Mouse (Mus musculus): ENCODE results near the gene Kansl3. TPM values are rescaled to one million over a fixed set of nuclear protein-coding genes. Genes with fewer than 3 reads are reported as not detected.

Gene Kansl3
- polyA plus RNA-seq, 1 experiment from 2014 or later = 35.9 TPM

DNA sequence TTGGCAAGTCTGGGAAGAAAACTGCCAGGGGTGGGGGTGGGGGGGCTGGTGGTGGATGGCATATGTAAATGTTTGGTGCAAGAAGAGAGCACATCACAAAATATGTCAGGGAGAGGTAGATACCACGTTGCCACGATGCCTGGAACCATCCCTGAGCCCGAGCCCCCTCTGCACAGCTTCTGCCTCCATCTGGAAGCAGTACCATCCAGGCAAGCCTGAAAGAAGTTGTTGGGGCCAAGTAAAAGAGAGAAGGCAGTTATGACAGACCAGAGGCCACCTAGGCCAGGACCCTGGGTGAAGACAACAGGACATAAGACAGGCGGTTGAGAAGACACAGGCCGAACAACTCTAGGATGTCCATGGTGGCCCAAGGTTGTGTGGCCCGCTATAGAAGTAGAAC lies 68.5 kb downstream of the Kansl3 start:
- H3K4me1 ChIP-seq (replicated peaks) = peaks cover 6% of the 10 kb centered on the region
- no peak overlapping the region for H3K9ac ChIP-seq
- no peak overlapping the region for H3K4me2 ChIP-seq
- H3K27me3 ChIP-seq = peaks cover 50% of the 10 kb centered on the region
- H3K4me3 ChIP-seq = no peak overlapping the region
- H3K27ac ChIP-seq = no peak overlapping the region
- no peak for ATAC-seq (ENCODE audit: low FRiP score)
- 92% methylated on average over 6 of the region's 6 CpGs for WGBS
- no peaks in the 10 kb centered on the region for H3K9me3 ChIP-seq
- H3K36me3 ChIP-seq = no peaks in the 10 kb centered on the region

DNA sequence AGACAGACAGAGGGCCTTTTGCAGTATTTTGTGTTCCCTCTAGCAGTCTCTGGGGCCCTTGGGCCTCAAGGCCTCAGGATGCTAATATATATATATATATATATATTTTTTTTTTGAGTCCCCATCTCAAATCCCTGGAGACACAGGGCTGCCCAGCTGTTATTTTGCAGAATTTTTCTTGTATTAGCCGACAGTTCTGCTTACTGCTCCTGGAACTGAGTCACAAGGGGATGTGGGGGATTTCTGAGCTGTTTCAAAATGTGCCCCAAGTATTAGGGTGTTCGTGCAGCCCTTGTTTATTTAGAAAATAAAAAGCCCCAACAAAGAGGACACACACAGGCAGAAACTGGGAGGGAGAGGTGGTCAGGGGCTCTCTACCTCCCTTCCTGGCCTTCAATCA lies 69.3 kb downstream of the Kansl3 start:
- Histone ChIP-seq H3K4me3 (no peak overlapping the region), H3K4me1 (replicated peaks) (peaks cover 6% of the 10 kb centered on the region), H3K36me3 (no peaks in the 10 kb centered on the region), H3K27ac (no peak overlapping the region), H3K9me3 (no peaks in the 10 kb centered on the region), H3K9ac (no peak overlapping the region), H3K4me2 (no peak overlapping the region), H3K27me3 (peaks cover 49% of the 10 kb centered on the region)
- 65% methylated on average over 2 of the region's 2 CpGs for WGBS
- ATAC-seq (ENCODE audit: low FRiP score) = no peak

GRCm38 (mm10) chr1:36299126-36299525 lies 69.9 kb downstream of the Kansl3 start:
- Histone ChIP-seq H3K27ac (no peak overlapping the region), H3K4me1 (replicated peaks) (peaks cover 6% of the 10 kb centered on the region), H3K36me3 (no peaks in the 10 kb centered on the region), H3K9ac (no peak overlapping the region), H3K4me3 (no peak overlapping the region), H3K9me3 (no peaks in the 10 kb centered on the region), H3K27me3 (peaks cover 45% of the 10 kb centered on the region), H3K4me2 (no peak overlapping the region)
- 30% methylated on average over 13 of the region's 13 CpGs for WGBS
- no peak for ATAC-seq (ENCODE audit: low FRiP score)

GRCm38 (mm10) chr1:36298107-36298506 lies 70.9 kb downstream of the Kansl3 start:
- Histone ChIP-seq H3K36me3 (no peaks in the 10 kb centered on the region), H3K27ac (no peak overlapping the region), H3K27me3 (peaks cover 42% of the 10 kb centered on the region), H3K4me2 (no peak overlapping the region), H3K9ac (no peak overlapping the region), H3K9me3 (no peaks in the 10 kb centered on the region), H3K4me1 (replicated peaks) (peaks cover 4% of the 10 kb centered on the region), H3K4me3 (no peak overlapping the region)
- ATAC-seq (ENCODE audit: low FRiP score) = no peak
- 78% methylated on average over 4 of the region's 4 CpGs for WGBS

GRCm38 (mm10) chr1:36296466-36297149 lies 72.4 kb downstream of the Kansl3 start:
- WGBS = 74% methylated on average over 9 of the region's 9 CpGs
- peaks cover 30% of the 10 kb centered on the region for H3K27me3 ChIP-seq
- H3K36me3 ChIP-seq = no peaks in the 10 kb centered on the region
- no peak overlapping the region for H3K4me2 ChIP-seq
- H3K4me3 ChIP-seq = no peak overlapping the region
- no peak overlapping the region for H3K9ac ChIP-seq
- no peaks in the 10 kb centered on the region for H3K9me3 ChIP-seq
- no peaks in the 10 kb centered on the region for H3K4me1 ChIP-seq (replicated peaks)
- H3K27ac ChIP-seq = no peak overlapping the region
- ATAC-seq (ENCODE audit: low FRiP score) = no peak

DNA sequence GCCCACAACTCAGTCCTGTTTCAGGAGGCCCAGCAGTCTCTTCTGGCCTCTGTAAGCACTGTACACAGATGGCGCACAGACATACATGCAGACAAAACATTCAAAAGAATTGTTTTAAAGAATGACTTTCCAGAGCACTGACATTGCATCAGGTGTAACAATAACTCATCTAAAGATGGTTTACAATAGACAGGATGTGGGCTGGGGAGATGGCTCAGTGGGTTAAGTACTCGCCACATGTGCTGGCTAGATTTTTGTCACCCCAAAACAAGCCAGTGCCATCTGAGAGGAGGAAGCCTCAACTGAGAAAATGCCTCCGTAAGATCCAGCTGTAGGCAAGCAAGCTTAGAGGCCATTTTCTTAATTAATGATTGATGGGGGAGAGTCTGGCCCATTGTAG lies 74.6 kb downstream of the Kansl3 start:
- Histone ChIP-seq H3K4me2 (no peak overlapping the region), H3K27me3 (peaks cover 18% of the 10 kb centered on the region; the same call in 1 of the 2 replicates), H3K4me1 (replicated peaks) (no peaks in the 10 kb centered on the region), H3K36me3 (no peaks in the 10 kb centered on the region), H3K27ac (no peak overlapping the region), H3K4me3 (no peak overlapping the region), H3K9me3 (no peaks in the 10 kb centered on the region), H3K9ac (no peak overlapping the region)
- WGBS = 87% methylated on average over 3 of the region's 3 CpGs
- no peak for ATAC-seq (ENCODE audit: low FRiP score)

DNA sequence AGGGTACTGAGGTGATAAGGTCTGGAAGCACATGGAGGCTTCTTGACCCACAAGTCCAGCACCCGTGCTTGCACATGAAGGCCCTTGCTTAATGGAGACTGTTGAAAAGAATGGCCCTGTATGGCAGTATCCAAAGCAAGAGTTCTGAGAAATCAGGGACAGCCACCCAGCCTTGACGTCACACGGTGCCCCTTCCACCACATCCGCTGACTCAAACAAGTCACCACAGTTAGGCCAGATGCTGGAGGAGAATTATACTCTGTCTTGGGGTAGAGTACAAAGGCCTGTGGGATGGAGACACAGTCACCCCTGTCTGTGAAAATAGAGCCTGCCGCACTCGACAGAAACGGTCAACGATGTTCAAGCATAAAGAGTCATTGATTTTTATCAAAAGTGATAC lies 75.5 kb downstream of the Kansl3 start:
- H3K27ac ChIP-seq = no peak overlapping the region
- peaks cover 14% of the 10 kb centered on the region; the same call in 1 of the 2 replicates for H3K27me3 ChIP-seq
- no peak overlapping the region for H3K4me2 ChIP-seq
- no peaks in the 10 kb centered on the region for H3K9me3 ChIP-seq
- H3K4me3 ChIP-seq = no peak overlapping the region
- no peak overlapping the region for H3K9ac ChIP-seq
- no peaks in the 10 kb centered on the region for H3K4me1 ChIP-seq (replicated peaks)
- no peak for ATAC-seq (ENCODE audit: low FRiP score)
- WGBS = 94% methylated on average over 8 of the region's 8 CpGs
- no peaks in the 10 kb centered on the region for H3K36me3 ChIP-seq

Small RNA genes lying within 50 kb of the gene (microRNA-seq; reads per million reads assigned to microRNA genes)
- gene Mir6898 = not detected

Other genes with a start within 250 kb of the Kansl3 start
- 44.6 and 45.3 TPM in 2 replicates for gene Uggt1, start 124.5 kb downstream of the Kansl3 start, polyA plus RNA-seq (2015; fragmentation: Nextera tagmentation; extraction: Ambion mirVana)
- 1.3 and 1.4 TPM in 2 replicates for gene Neurl3, start 94.5 kb downstream of the Kansl3 start, polyA plus RNA-seq (2015; fragmentation: Nextera tagmentation; extraction: Ambion mirVana)
- gene Arid5a, start 61.4 kb downstream of the Kansl3 start, polyA plus RNA-seq (2015; fragmentation: Nextera tagmentation; extraction: Ambion mirVana) = 3.8 and 4.0 TPM in 2 replicates
- 1.6 and 2.5 TPM in 2 replicates for gene Fer1l5, start 3.1 kb upstream of the Kansl3 start, polyA plus RNA-seq (2015; fragmentation: Nextera tagmentation; extraction: Ambion mirVana)
- gene Lman2l, start 76.1 kb upstream of the Kansl3 start, polyA plus RNA-seq (2015; fragmentation: Nextera tagmentation; extraction: Ambion mirVana) = 70.4 and 71.1 TPM in 2 replicates
- gene Cnnm4, start 102.4 kb upstream of the Kansl3 start, polyA plus RNA-seq (2015; fragmentation: Nextera tagmentation; extraction: Ambion mirVana) = 8.9 and 9.7 TPM in 2 replicates
- 4.2 and 5.1 TPM in 2 replicates for gene Cnnm3, start 142.7 kb upstream of the Kansl3 start, polyA plus RNA-seq (2015; fragmentation: Nextera tagmentation; extraction: Ambion mirVana)
- gene Ankrd23, start 167.7 kb upstream of the Kansl3 start, polyA plus RNA-seq (2015; fragmentation: Nextera tagmentation; extraction: Ambion mirVana) = 16.3 and 19.5 TPM in 2 replicates
- 0.43 TPM in 1 of 2 replicates, not detected in the other for gene Gm42417, start 170.2 kb upstream of the Kansl3 start, polyA plus RNA-seq (2015; fragmentation: Nextera tagmentation; extraction: Ambion mirVana)
- 22.4 TPM in 2 replicates for gene Ankrd39, start 178.3 kb upstream of the Kansl3 start, polyA plus RNA-seq (2015; fragmentation: Nextera tagmentation; extraction: Ambion mirVana)
- 28.3 and 31.8 TPM in 2 replicates for gene Sema4c, start 189.2 kb upstream of the Kansl3 start, polyA plus RNA-seq (2015; fragmentation: Nextera tagmentation; extraction: Ambion mirVana)

All from hindbrain, embryonic 13.5 days (tissue).